11 mouse cellular contexts compared by ENCODE assay signal in the genomic region with DNA sequence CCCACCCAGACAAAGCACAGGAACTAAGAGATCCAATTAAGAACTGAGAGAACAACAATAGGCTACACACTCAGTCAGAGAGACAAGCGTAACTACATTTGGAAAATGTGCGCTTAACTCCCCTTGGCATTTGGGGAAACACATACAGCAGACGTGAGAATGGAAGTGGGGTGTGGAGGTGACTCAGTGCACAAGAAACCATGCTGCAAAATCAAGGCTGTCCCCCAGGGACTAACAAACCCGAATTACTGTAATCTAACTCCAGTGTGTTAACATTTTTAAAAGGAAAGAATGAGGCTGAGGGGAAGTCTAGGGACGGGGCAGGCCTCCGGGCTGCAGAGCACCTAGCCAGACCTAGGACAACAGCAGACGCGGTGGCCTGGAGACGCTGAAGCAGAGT. TPM values are rescaled to one million over a fixed set of nuclear protein-coding genes. Genes with fewer than 3 reads are reported as not detected.
DNase-seq lines count a peak whose midpoint lies in the region; ATAC-seq and TF ChIP-seq lines count a peak whose summit lies in the region.
"Had no signal": no experiment of that assay in that cellular context is flagged by ENCODE, and none has a peak within 500 bp of the region (broad histone marks: within the 10 kb centered on the region; RNA-seq: fewer than 3 reads in every experiment).

No protein-coding gene starts in this region.

- dilution Hi-C loops in CH12.LX (cut with MboI; ENCODE audit: extremely low pct_ligation_motif_present, extremely low pct_unique_long_range_greater_than_20kb, low sequenced_read_pairs) = no loop called here

- H3K4me3 ChIP-seq in liver, embryonic 16.5 days (ENCODE audit: low read depth, low read length) = no peak overlapping the region
- H3K4me3 ChIP-seq in liver, postnatal 0 days (ENCODE audit: low read depth, low read length) = no peak overlapping the region
- no peak overlapping the region for H3K4me3 ChIP-seq in CH12.LX (replicated peaks in 1 of 3; ENCODE audit: low read depth in 2 of 3, low read length in 2 of 3, poor library complexity in 1 of 3)
- no peak overlapping the region for H3K4me3 ChIP-seq in limb, embryonic 12.5 days (replicated peaks)
- H3K4me3 ChIP-seq: liver, embryonic 15.5 days had no signal

- H3K27ac ChIP-seq in liver, embryonic 16.5 days (ENCODE audit: low read length) = no peak overlapping the region
- H3K27ac ChIP-seq in liver, postnatal 0 days (ENCODE audit: low read depth) = no peak overlapping the region
- H3K27ac ChIP-seq in CH12.LX (ENCODE audit: insufficient read depth, low read depth) = 0 out of 2 replicates have a peak overlapping the region, but pooled peaks have one; percentile 4
- peak overlapping the region; percentile 74 for H3K27ac ChIP-seq in limb, embryonic 12.5 days
- H3K27ac ChIP-seq: liver, embryonic 15.5 days had no signal

- H3K9me3 ChIP-seq in liver, embryonic 16.5 days (replicated peaks; ENCODE audit: control insufficient read depth, low read length) = no peaks in the 10 kb centered on the region
- no peaks in the 10 kb centered on the region for H3K9me3 ChIP-seq in liver, postnatal 0 days (ENCODE audit: low read length)
- H3K9me3 ChIP-seq in CH12.LX (replicated peaks; ENCODE audit: low read length) = peaks cover 3% of the 10 kb centered on the region
- H3K9me3 ChIP-seq in limb, embryonic 12.5 days = 0 out of 2 replicates have a peak, but pooled peaks cover 4% of the 10 kb centered on the region
- H3K9me3 ChIP-seq: liver, embryonic 15.5 days had no signal

- no peak for TF ChIP-seq POLR2A in CH12.LX (IDR thresholded peaks at IDR 0.05; ENCODE audit: low read depth, low read length)

- no peak for TF ChIP-seq RAD21 in CH12.LX (IDR thresholded peaks at IDR 0.05; ENCODE audit: low read depth, low read length)

- WGBS in liver, embryonic 16.5 days (ENCODE audit: insufficient replicate concordance) = 82% methylated on average over 9 of the region's 9 CpGs
- 90% methylated on average over 9 of the region's 9 CpGs for WGBS in liver, postnatal 0 days (ENCODE audit: insufficient replicate concordance)
- WGBS in limb, embryonic 12.5 days = 66% methylated on average over 9 of the region's 9 CpGs

- peak; percentile 2; the same call in 1 of the 2 replicates for ATAC-seq in liver, embryonic 16.5 days (ENCODE audit: low read depth)
- no peak for ATAC-seq in liver, postnatal 0 days
- ATAC-seq in limb, embryonic 12.5 days (ENCODE audit: insufficient number of reproducible peaks, insufficient read depth, low FRiP score, low TSS enrichment, low read depth) = 0 out of 2 replicates have a peak, but pooled peaks have one; percentile 38

- in situ Hi-C loops in CH12.LX (cut with MboI; ENCODE audit: low pct_ligation_motif_present, low pct_unique_long_range_greater_than_20kb, low sequenced_read_pairs) = no loop called here

- H3K4me1 ChIP-seq in liver, embryonic 16.5 days (ENCODE audit: control insufficient read depth, low read depth, low read length) = no peaks in the 10 kb centered on the region
- H3K4me1 ChIP-seq in liver, postnatal 0 days (ENCODE audit: insufficient read depth) = no peaks in the 10 kb centered on the region
- H3K4me1 ChIP-seq in CH12.LX (ENCODE audit: control insufficient read depth in 1 of 2, insufficient read depth in 2 of 2) = peaks cover 0 to 3% of the 10 kb centered on the region in 2 experiments; a peak in 1 of 4 replicates
- peaks cover 14% of the 10 kb centered on the region for H3K4me1 ChIP-seq in limb, embryonic 12.5 days (replicated peaks)
- H3K4me1 ChIP-seq: liver, embryonic 15.5 days had no signal

- no peak overlapping the region for H3K4me2 ChIP-seq in liver, embryonic 16.5 days (ENCODE audit: low read depth, low read length)
- H3K4me2 ChIP-seq in liver, postnatal 0 days (ENCODE audit: low read depth, low read length) = no peak overlapping the region
- no peak overlapping the region for H3K4me2 ChIP-seq in CH12.LX (ENCODE audit: insufficient read depth, low read depth, poor library complexity, severe bottlenecking)
- H3K4me2 ChIP-seq in limb, embryonic 12.5 days = no peak overlapping the region
- H3K4me2 ChIP-seq: liver, embryonic 15.5 days had no signal

- no peak for TF ChIP-seq CTCF in liver, postnatal 0 days (IDR thresholded peaks at IDR 0.05; ENCODE audit: low read depth)
- no peak for TF ChIP-seq CTCF in CH12.LX (conservative IDR thresholded peaks at IDR 0.05 in 1 of 2, IDR thresholded peaks at IDR 0.05 in 1 of 2; ENCODE audit: low read depth in 2 of 2, low read length in 2 of 2)

- DNase-seq in liver, postnatal 0 days = no peak
- no peak for DNase-seq in CH12.LX (ENCODE audit: extremely low read depth)
- peak; percentile 61 for DNase-seq in brain, adult 2 months (ENCODE audit: low read depth, low spot score)
- DNase-seq in adrenal gland, adult 2 months = no peak
- no peak for DNase-seq in adrenal gland, postnatal 10 days
- DNase-seq: adrenal gland, adult 8-10 months; layer of hippocampus, adult 9-11 months; right cerebral cortex, postnatal 25 days had no signal

- no peaks in the 10 kb centered on the region for H3K79me2 ChIP-seq in CH12.LX (replicated peaks; ENCODE audit: control insufficient read depth, extremely low read depth, insufficient read depth, poor library complexity, severe bottlenecking)

- peaks cover 25% of the 10 kb centered on the region for H3K36me3 ChIP-seq in liver, embryonic 16.5 days (ENCODE audit: control insufficient read depth, insufficient read depth)
- peaks cover 66% of the 10 kb centered on the region for H3K36me3 ChIP-seq in liver, postnatal 0 days (replicated peaks; ENCODE audit: insufficient read depth, low read length)
- peaks cover 62 to 94% of the 10 kb centered on the region in 2 experiments for H3K36me3 ChIP-seq in CH12.LX (replicated peaks in 1 of 2; ENCODE audit: control insufficient read depth in 1 of 2, insufficient read depth in 1 of 2, low read length in 1 of 2)
- H3K36me3 ChIP-seq in limb, embryonic 12.5 days = peaks cover 92% of the 10 kb centered on the region

- no peak overlapping the region for H3K9ac ChIP-seq in liver, embryonic 16.5 days (ENCODE audit: low read depth, low read length)
- no peak overlapping the region for H3K9ac ChIP-seq in liver, postnatal 0 days (replicated peaks)
- no peak overlapping the region for H3K9ac ChIP-seq in CH12.LX (ENCODE audit: insufficient read depth, low read depth)
- no peak overlapping the region for H3K9ac ChIP-seq in limb, embryonic 12.5 days (replicated peaks)
- H3K9ac ChIP-seq: liver, embryonic 15.5 days had no signal

- no peaks in the 10 kb centered on the region for H3K27me3 ChIP-seq in liver, embryonic 16.5 days (ENCODE audit: control insufficient read depth, insufficient read depth, low read depth, low read length)
- H3K27me3 ChIP-seq in liver, postnatal 0 days (ENCODE audit: insufficient read depth, low read length) = no peaks in the 10 kb centered on the region
- H3K27me3 ChIP-seq in CH12.LX (replicated peaks) = no peaks in the 10 kb centered on the region
- H3K27me3 ChIP-seq in limb, embryonic 12.5 days = no peaks in the 10 kb centered on the region
- H3K27me3 ChIP-seq: liver, embryonic 15.5 days had no signal

- TF ChIP-seq EP300 in liver, postnatal 0 days (IDR thresholded peaks at IDR 0.05; ENCODE audit: low read depth) = no peak
- no peak for TF ChIP-seq EP300 in CH12.LX (IDR thresholded peaks at IDR 0.05; ENCODE audit: low read length)

TF ChIP-seq in CH12.LX, 34 proteins besides CTCF, POLR2A, EP300 and RAD21:
- no peak for TF ChIP-seq MEF2A (IDR thresholded peaks at IDR 0.05; ENCODE audit: borderline replicate concordance, low read depth, low read length)
- no peak for TF ChIP-seq E2F4 (IDR thresholded peaks at IDR 0.05; ENCODE audit: insufficient replicate concordance, low read depth, low read length)
- TF ChIP-seq NRF1 (IDR thresholded peaks at IDR 0.05; ENCODE audit: low read depth, low read length) = no peak
- TF ChIP-seq USF1 (IDR thresholded peaks at IDR 0.05; ENCODE audit: low read depth, low read length) = no peak
- TF ChIP-seq ZNF384 (IDR thresholded peaks at IDR 0.05; ENCODE audit: low read depth, low read length) = no peak
- TF ChIP-seq ZC3H11A (IDR thresholded peaks at IDR 0.05; ENCODE audit: low read depth, low read length) = no peak
- no peak for TF ChIP-seq IRF4 (IDR thresholded peaks at IDR 0.05; ENCODE audit: low read depth, low read length)
- TF ChIP-seq RCOR1 (conservative IDR thresholded peaks at IDR 0.05; ENCODE audit: low read depth, low read length) = no peak
- TF ChIP-seq MYC (IDR thresholded peaks at IDR 0.05; ENCODE audit: low read depth, low read length) = no peak
- TF ChIP-seq USF2 (conservative IDR thresholded peaks at IDR 0.05; ENCODE audit: low read depth, low read length) = no peak

RNA-seq across cellular contexts. Expression of a gene that starts 52.6 kb away (rescaled TPM):
- polyA plus RNA-seq in liver, embryonic 16.5 days (2015; fragmentation: Nextera tagmentation; extraction: Ambion mirVana) = 9.2 and 10.3 TPM in 2 replicates
- polyA plus RNA-seq in liver, postnatal 0 days (2015; fragmentation: Nextera tagmentation; extraction: Ambion mirVana) = 11.9 and 12.7 TPM in 2 replicates
- 35.3 and 41.6 TPM in 2 replicates for total RNA-seq in CH12.LX (2012; rRNA removed)
- total RNA-seq in CH12.LX (2014; rRNA removed) = 13.1 and 14.3 TPM in 2 replicates
- polyA plus RNA-seq in CH12.LX (2012; ENCODE audit: insufficient read length, low read depth) = 47.9 and 60.0 TPM in 2 replicates
- 55.1 and 67.3 TPM in 2 replicates for polyA plus RNA-seq in limb, embryonic 12.5 days (2016; fragmentation: Nextera tagmentation; extraction: Ambion mirVana)
- total RNA-seq in adrenal gland, adult 2 months (2021) = 10 to 100 TPM; 70.9 to 85.0 TPM
- polyA plus RNA-seq in adrenal gland, adult 2 months (2012; rRNA removed) = 84.7 and 105 TPM in 2 replicates
- total RNA-seq in adrenal gland, postnatal 10 days (2021) = 10 to 100 TPM; 73.0 to 80.0 TPM

Comparison
In these comparisons a context has a peak if more than half of its experiments do, and no peak if none do; other contexts are left out.
1. H3K27ac ChIP-seq: peak in CH12.LX (single experiment) and limb, embryonic 12.5 days (single experiment); none in liver, embryonic 16.5 days (single experiment) and liver, postnatal 0 days (single experiment).